Mouse (Mus musculus): ENCODE results near the gene Ddb1. TPM values are rescaled to one million over a fixed set of nuclear protein-coding genes. Genes with fewer than 3 reads are reported as not detected.
A peak's percentile ranks its signal among the peaks of the same experiment; 100 is the strongest.
"Not testable (repeated sequence)": the region's sequence is repeated elsewhere in the genome, so short reads cannot be mapped to it uniquely, and the experiment has no call there.

Ddb1 gene
- 85.9 and 103 TPM in 2 replicates for polyA plus RNA-seq (2012; ENCODE audit: insufficient read depth, insufficient read length, missing spikeins)

- H3K4me1 ChIP-seq (ENCODE audit: control insufficient read depth, insufficient read depth, low read length): peaks cover 31% of the 10 kb centered on the region
- no peak for TF ChIP-seq CTCF (IDR thresholded peaks at IDR 0.05; ENCODE audit: low read depth, low read length)
- TF ChIP-seq POLR2A (IDR thresholded peaks at IDR 0.05; ENCODE audit: borderline replicate concordance, low read depth, low read length): peak; percentile 64; the same call in 1 of the 2 replicates
- peak within 1 kb of the TSS; percentile 96 for H3K4me3 ChIP-seq (ENCODE audit: insufficient read depth, low read length)
- peak within 1 kb of the TSS; percentile 74 for H3K27ac ChIP-seq (ENCODE audit: insufficient read depth, low read depth, low read length)
These were observed at the start of gene Ddb1, which contains the start of gene Tkfc for GRCm38 (mm10) chr19:10605293-10605900. Gene Ddb1 (plus strand): TSS chr19:10605327. Gene Tkfc (minus strand): TSS chr19:10605654.

GRCm38 (mm10) chr19:10555624-10556510, 49.3 kb upstream of the Ddb1 start, which contains the start of gene Tmem216:
Gene Tmem216 (minus strand): TSS chr19:10556238.
- Histone ChIP-seq H3K4me3 (ENCODE audit: insufficient read depth, low read length) (peak within 1 kb of the TSS; percentile 78), H3K4me1 (ENCODE audit: control insufficient read depth, insufficient read depth, low read length) (peaks cover 7% of the 10 kb centered on the region)
- TF ChIP-seq CTCF (IDR thresholded peaks at IDR 0.05; ENCODE audit: low read depth, low read length) (no peak), POLR2A (IDR thresholded peaks at IDR 0.05; ENCODE audit: borderline replicate concordance, low read depth, low read length) (no peak)

GRCm38 (mm10) chr19:10557001-10557400, 48.1 kb upstream of the Ddb1 start:
- Histone ChIP-seq H3K4me1 (ENCODE audit: control insufficient read depth, insufficient read depth, low read length) (peaks cover 15% of the 10 kb centered on the region), H3K4me3 (ENCODE audit: insufficient read depth, low read length) (no peak overlapping the region), H3K27ac (ENCODE audit: insufficient read depth, low read depth, low read length) (no peak overlapping the region)
- no peak for TF ChIP-seq POLR2A (IDR thresholded peaks at IDR 0.05; ENCODE audit: borderline replicate concordance, low read depth, low read length)
- no peak for TF ChIP-seq CTCF (IDR thresholded peaks at IDR 0.05; ENCODE audit: low read depth, low read length)

More at GRCm38 (mm10) chr19:10555624-10556510, 49.3 kb upstream of the Ddb1 start, which contains the start of gene Tmem216:
- H3K27ac ChIP-seq (ENCODE audit: insufficient read depth, low read depth, low read length): no peak within 1 kb of the TSS

- TF ChIP-seq CTCF (IDR thresholded peaks at IDR 0.05; ENCODE audit: low read depth, low read length) (no peak), POLR2A (IDR thresholded peaks at IDR 0.05; ENCODE audit: borderline replicate concordance, low read depth, low read length) (no peak)
- H3K4me3 ChIP-seq (ENCODE audit: insufficient read depth, low read length): no peak overlapping the region
- H3K27ac ChIP-seq (ENCODE audit: insufficient read depth, low read depth, low read length): no peak overlapping the region
- H3K4me1 ChIP-seq (ENCODE audit: control insufficient read depth, insufficient read depth, low read length): peaks cover 15% of the 10 kb centered on the region
These were observed 47.7 kb upstream of the Ddb1 start for GRCm38 (mm10) chr19:10557430-10557829.

GRCm38 (mm10) chr19:10557837-10558375, 47.2 kb upstream of the Ddb1 start:
- H3K27ac ChIP-seq (ENCODE audit: insufficient read depth, low read depth, low read length); H3K4me3 ChIP-seq (ENCODE audit: insufficient read depth, low read length): not testable (repeated sequence)
- H3K4me1 ChIP-seq (ENCODE audit: control insufficient read depth, insufficient read depth, low read length): peaks cover 15% of the 10 kb centered on the region

- Histone ChIP-seq H3K4me1 (ENCODE audit: control insufficient read depth, insufficient read depth, low read length) (peaks cover 10% of the 10 kb centered on the region), H3K27ac (ENCODE audit: insufficient read depth, low read depth, low read length) (no peak overlapping the region)
- TF ChIP-seq CTCF (IDR thresholded peaks at IDR 0.05; ENCODE audit: low read depth, low read length) (no peak), POLR2A (IDR thresholded peaks at IDR 0.05; ENCODE audit: borderline replicate concordance, low read depth, low read length) (no peak)
These were observed 45.0 kb upstream of the Ddb1 start for GRCm38 (mm10) chr19:10560108-10560507.

DNA sequence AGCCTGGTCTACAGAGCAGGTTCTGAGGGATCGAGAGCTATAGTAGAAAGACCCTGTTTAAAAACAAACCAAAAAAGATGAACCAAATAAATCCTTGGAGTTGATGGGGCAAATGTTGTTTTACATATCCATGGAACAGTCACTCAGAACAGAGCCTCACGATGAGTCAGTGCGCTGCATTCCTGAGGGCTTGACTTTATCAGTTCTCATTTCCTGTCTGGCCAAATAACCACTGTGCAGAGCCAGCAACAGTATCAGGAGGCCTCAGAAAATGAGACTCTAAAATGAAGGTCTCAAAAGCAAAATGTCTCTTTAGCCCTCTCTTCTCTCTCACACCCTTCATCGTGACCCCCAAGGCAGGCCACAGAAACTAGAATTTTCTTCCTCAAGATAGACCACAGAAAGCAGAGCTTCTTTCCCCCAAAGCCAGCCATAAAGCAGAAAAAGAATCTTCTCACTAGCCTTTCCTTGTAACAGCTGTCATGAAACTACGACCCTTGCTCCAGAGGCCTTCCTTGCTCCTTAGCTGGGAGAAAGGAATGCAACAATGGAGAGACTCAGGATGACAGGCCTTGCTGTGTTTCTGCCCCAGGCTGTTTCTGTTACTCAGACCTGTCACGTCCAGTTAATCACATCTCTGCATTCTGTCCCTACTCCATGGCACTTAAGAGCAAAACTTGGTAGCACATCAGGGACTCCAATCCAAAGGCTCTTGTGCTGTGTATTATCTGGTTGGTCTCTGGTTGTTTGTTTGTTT, 43.4 kb upstream of the Ddb1 start:
- TF ChIP-seq CTCF (IDR thresholded peaks at IDR 0.05; ENCODE audit: low read depth, low read length): no peak
- TF ChIP-seq POLR2A (IDR thresholded peaks at IDR 0.05; ENCODE audit: borderline replicate concordance, low read depth, low read length): no peak
- H3K27ac ChIP-seq (ENCODE audit: insufficient read depth, low read depth, low read length): no peak overlapping the region
- H3K4me1 ChIP-seq (ENCODE audit: control insufficient read depth, insufficient read depth, low read length): peaks cover 8% of the 10 kb centered on the region
- no peak overlapping the region for H3K4me3 ChIP-seq (ENCODE audit: insufficient read depth, low read length)

More at GRCm38 (mm10) chr19:10560108-10560507, 45.0 kb upstream of the Ddb1 start:
- H3K4me3 ChIP-seq (ENCODE audit: insufficient read depth, low read length): no peak overlapping the region

GRCm38 (mm10) chr19:10562351-10562750, 42.8 kb upstream of the Ddb1 start:
- H3K4me3 ChIP-seq (ENCODE audit: insufficient read depth, low read length): no peak overlapping the region
- no peak overlapping the region for H3K27ac ChIP-seq (ENCODE audit: insufficient read depth, low read depth, low read length)
- no peak for TF ChIP-seq CTCF (IDR thresholded peaks at IDR 0.05; ENCODE audit: low read depth, low read length)
- no peak for TF ChIP-seq POLR2A (IDR thresholded peaks at IDR 0.05; ENCODE audit: borderline replicate concordance, low read depth, low read length)
- H3K4me1 ChIP-seq (ENCODE audit: control insufficient read depth, insufficient read depth, low read length): peaks cover 8% of the 10 kb centered on the region

DNA sequence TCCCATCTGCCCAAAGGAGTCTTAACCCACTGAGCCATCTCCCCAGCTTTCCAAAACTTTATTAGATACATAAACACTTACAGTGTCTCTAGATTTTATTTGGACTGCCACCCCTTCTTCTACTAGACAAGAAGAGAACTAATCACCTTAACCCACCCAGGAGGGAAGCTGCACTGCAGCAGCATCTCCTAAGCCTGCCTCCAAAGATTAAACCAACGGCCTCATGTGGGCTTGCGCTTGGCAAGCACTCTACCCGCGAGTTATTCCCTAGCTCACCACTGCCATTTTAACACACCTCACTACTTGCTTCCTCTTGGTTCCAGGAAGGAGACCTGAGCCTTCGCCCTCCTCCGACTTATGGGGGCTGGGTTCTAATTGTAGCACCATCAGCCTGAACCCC, 40.8 kb upstream of the Ddb1 start:
- Histone ChIP-seq H3K4me1 (ENCODE audit: control insufficient read depth, insufficient read depth, low read length) (peaks cover 8% of the 10 kb centered on the region), H3K4me3 (ENCODE audit: insufficient read depth, low read length) (no peak overlapping the region), H3K27ac (ENCODE audit: insufficient read depth, low read depth, low read length) (no peak overlapping the region)
- no peak for TF ChIP-seq POLR2A (IDR thresholded peaks at IDR 0.05; ENCODE audit: borderline replicate concordance, low read depth, low read length)
- TF ChIP-seq CTCF (IDR thresholded peaks at IDR 0.05; ENCODE audit: low read depth, low read length): no peak
